Mouse (Mus musculus) stomach, embryonic 14.5 days (tissue): ENCODE results near the gene Rmi2. TPM values are rescaled to one million over a fixed set of nuclear protein-coding genes. Genes with fewer than 3 reads are reported as not detected.
"Not testable (repeated sequence)": the region's sequence is repeated elsewhere in the genome, so short reads cannot be mapped to it uniquely, and the experiment has no call there.

ENCODE experiments used
- ATAC-seq: fragments of 200-750 bp; cut with Nextera tagmentation; 2 replicates; pipeline ENCODE4 v1.8.0; 2017; ENCODE audit warnings: low read depth, moderate TSS enrichment; ENCODE audit not compliant: insufficient number of reproducible peaks, insufficient read depth, low FRiP score
- H3K27ac ChIP-seq: fragments of 300-500 bp; sonication (generic); 2 replicates; pipeline ENCODE4 v1.5.1; 2014; ENCODE audit warnings: mild to moderate bottlenecking, low read length, moderate library complexity, mixed read lengths
- H3K27me3 ChIP-seq: fragments of 300-500 bp; sonication (generic); 2 replicates; pipeline ENCODE4 v1.6.1; 2014; ENCODE audit warnings: low read length, control low read depth, mixed read lengths; ENCODE audit not compliant: control insufficient read depth, insufficient read depth
- H3K36me3 ChIP-seq: fragments of 300-500 bp; sonication (generic); 2 replicates; pipeline ENCODE4 v1.6.1; 2014; ENCODE audit warnings: mild to moderate bottlenecking, control low read depth, low read length, moderate library complexity, mixed read lengths; ENCODE audit not compliant: control insufficient read depth, insufficient read depth
- H3K4me1 ChIP-seq: fragments of 300-500 bp; sonication (generic); 2 replicates; pipeline ENCODE4 v1.6.1; 2014; ENCODE audit warnings: low read length, control low read depth, mixed read lengths; ENCODE audit not compliant: control insufficient read depth, insufficient read depth
- H3K4me2 ChIP-seq: fragments of 300-500 bp; sonication (generic); replicated peaks from 2 replicates; pipeline ENCODE4 v1.6.1; 2014; ENCODE audit warnings: low read depth, low read length, control low read depth
- H3K4me3 ChIP-seq: fragments of 300-500 bp; sonication (generic); 2 replicates; pipeline ENCODE4 v1.5.1; 2014; ENCODE audit warnings: low read depth, low read length, control low read depth
- H3K9ac ChIP-seq: fragments of 300-500 bp; sonication (generic); replicated peaks from 2 replicates; pipeline ENCODE4 v1.6.1; 2014; ENCODE audit warnings: low read depth, mild to moderate bottlenecking, control low read depth, low read length, moderate library complexity, mixed read lengths
- H3K9me3 ChIP-seq: fragments of 300-500 bp; sonication (generic); 2 replicates; pipeline ENCODE4 v1.6.1; 2016; ENCODE audit warnings: low read depth, low read length, control low read depth; ENCODE audit not compliant: control insufficient read depth
- WGBS: fragments of 180-500 bp; shearing (Covaris S2); extraction: QIAGEN DNeasy Blood & Tissue Kit; methylation state at CpG from one replicate; pipeline ENCODE4 v1.1.7; 2014; 5-methylcytosine and 5-hydroxymethylcytosine counted together
- polyA plus RNA-seq: library from polyadenylated mRNA; unstranded; fragments of >200 nt; fragmentation: Nextera tagmentation; extraction: Ambion mirVana; gene quantifications from 2 replicates; pipeline ENCODE4 v1.2.1, GENCODE M21; 2014

Rmi2 gene
- polyA plus RNA-seq, 1 experiment from 2014 or later, result 5.1 TPM

- Histone ChIP-seq H3K36me3 (no peaks in the 10 kb centered on the region), H3K4me3 (no peak within 1 kb of the TSS), H3K27ac (no peak within 1 kb of the TSS), H3K4me1 (peaks cover 12% of the 10 kb centered on the region; the same call in 1 of the 2 replicates), H3K27me3 (no peaks in the 10 kb centered on the region), H3K4me2 (no peak within 1 kb of the TSS), H3K9me3 (no peaks in the 10 kb centered on the region), H3K9ac (no peak within 1 kb of the TSS)
- 73% methylated on average over 9 of the region's 9 CpGs for WGBS
- no peak for ATAC-seq
Observed at GRCm38 (mm10) chr16:10790702-10791101, 44.2 kb upstream of the Rmi2 start, which contains the start of gene Prm3. TSS of gene Prm3 (minus strand) at chr16:10790914.

- H3K9ac ChIP-seq, result no peak within 1 kb of the TSS
- no peaks in the 10 kb centered on the region for H3K9me3 ChIP-seq
- no peak within 1 kb of the TSS for H3K27ac ChIP-seq
- no peak within 1 kb of the TSS for H3K4me2 ChIP-seq
- no peaks in the 10 kb centered on the region for H3K4me1 ChIP-seq
- no peak for ATAC-seq
- no peaks in the 10 kb centered on the region for H3K36me3 ChIP-seq
- 74% methylated on average over 6 of the region's 6 CpGs for WGBS
- H3K27me3 ChIP-seq, result no peaks in the 10 kb centered on the region
- no peak within 1 kb of the TSS for H3K4me3 ChIP-seq
Observed at GRCm38 (mm10) chr16:10796034-10796433, 38.8 kb upstream of the Rmi2 start, which contains the start of gene Prm2. TSS of gene Prm2 (minus strand) at chr16:10796134.

DNA sequence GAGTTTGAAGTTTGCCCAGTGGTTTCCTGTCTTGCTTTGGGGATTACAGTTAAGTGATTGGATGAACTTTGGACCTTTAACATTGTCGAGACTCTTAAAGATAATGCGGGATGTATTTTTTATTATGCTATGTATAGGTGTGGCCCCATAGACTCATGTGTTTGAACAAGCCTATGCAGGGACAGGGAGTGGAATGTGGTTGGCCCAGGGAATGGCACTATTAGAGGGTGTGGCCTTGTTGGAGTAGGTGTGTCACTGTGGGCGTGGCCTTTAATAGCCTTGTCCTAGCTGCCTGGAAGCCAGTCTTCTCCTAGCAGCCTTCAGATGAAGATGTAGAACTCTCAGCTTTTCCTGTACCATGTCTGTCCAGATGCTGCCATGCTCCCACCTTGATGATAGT lies 32.4 kb upstream of the Rmi2 start:
- 72% methylated on average over 3 of the region's 3 CpGs for WGBS
- not testable (repeated sequence) for H3K4me1 ChIP-seq, H3K4me2 ChIP-seq, H3K27me3 ChIP-seq, H3K9me3 ChIP-seq, H3K27ac ChIP-seq, H3K4me3 ChIP-seq, H3K9ac ChIP-seq, H3K36me3 ChIP-seq
- peak; percentile 77 for ATAC-seq

DNA sequence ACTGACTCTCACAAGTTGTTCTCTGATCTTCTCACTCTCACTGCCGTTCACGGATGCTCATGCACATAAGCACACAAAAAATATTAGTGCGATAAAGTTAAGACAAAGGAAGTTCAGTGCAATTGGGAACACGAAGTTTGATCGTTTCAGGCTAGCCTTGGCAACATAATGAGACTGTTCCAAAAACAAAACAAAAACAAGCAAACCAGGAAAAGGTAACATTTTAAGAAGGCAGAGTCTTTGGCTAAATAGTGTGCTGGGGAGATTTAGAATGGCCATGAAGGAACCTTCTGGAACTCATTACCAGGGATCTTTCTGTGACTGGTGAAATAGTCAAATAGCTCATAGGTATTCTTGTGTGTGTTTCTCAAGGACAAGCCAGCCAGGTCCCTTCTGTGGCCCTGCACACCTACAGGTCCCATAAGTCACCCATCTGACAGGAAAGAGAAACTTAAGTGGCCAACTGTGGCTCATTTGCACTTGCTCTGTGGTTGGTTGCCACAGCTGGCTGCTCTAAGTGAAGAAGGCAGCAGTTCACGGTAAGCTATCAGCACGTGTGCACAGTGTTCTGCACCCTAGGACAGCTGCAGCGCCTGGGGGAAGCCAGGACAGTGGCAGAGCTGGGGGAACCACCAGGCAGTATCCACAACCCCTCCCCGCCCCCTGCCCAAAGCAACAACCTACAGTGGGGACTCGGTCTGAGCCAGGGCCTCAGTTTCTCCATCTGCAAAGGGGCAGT lies 28.9 kb upstream of the Rmi2 start, which contains the start of gene Prm1:
Prm1 (minus strand) TSS at position 51 of the 739 bp plus-strand sequence.
- Histone ChIP-seq H3K4me3 (no peak within 1 kb of the TSS), H3K27ac (no peak within 1 kb of the TSS), H3K27me3 (no peaks in the 10 kb centered on the region), H3K9ac (no peak within 1 kb of the TSS), H3K4me2 (no peak within 1 kb of the TSS), H3K4me1 (no peaks in the 10 kb centered on the region), H3K9me3 (no peaks in the 10 kb centered on the region), H3K36me3 (no peaks in the 10 kb centered on the region)
- 76% methylated on average over 10 of the region's 10 CpGs for WGBS
- no peak for ATAC-seq

DNA sequence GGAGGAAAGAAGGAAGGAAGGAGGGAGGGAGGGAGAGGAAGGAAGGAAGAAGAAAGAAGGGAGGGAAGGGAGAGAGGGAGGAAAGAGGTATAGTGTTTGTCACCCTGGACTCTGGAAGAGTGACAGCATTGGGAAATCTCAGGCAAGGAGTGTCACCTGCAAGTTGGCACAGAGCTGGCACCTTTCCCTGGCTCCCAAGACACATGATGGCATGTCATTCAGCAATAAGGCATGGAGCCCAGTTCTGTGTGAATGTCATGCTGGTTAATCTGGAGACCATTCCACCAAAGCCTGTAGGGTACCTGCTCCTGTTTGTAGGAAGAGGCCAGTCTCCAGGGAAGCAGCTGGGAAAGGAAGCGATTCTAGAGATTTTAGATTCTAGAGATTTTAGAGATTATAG lies 24.5 kb upstream of the Rmi2 start:
- no peak overlapping the region for H3K9ac ChIP-seq
- no peak for ATAC-seq
- 96% methylated on average over 1 of the region's 1 CpGs for WGBS

DNA sequence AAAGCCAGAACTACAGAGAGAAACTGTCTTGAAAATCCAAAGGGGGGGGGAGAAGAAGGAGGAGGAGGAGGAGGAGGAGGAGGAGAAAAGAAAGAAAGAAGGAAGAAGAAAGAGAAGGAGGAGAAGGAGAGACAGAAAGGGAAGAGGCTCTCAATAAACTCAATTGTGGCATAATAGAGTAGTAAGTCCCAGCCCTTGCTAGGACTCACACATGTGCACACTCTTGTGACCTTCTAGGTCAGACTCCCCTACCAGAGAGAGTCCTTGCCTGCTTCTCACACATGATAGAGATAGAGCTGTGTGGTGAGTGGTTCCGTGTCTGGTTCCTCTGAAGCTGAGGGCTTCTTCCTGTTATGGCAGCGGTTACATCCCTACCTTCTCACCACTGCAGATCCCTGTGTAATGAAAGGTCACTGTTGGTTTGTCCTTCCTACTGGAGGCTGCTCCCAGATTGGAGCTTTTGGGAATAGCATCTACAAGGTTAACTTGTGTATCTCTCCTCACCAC lies 21.9 kb upstream of the Rmi2 start, which contains the start of gene Gm11172:
Gm11172 (plus strand) TSS at position 51 of the 507 bp plus-strand sequence.
- Histone ChIP-seq H3K9ac (no peak within 1 kb of the TSS), H3K27ac (no peak within 1 kb of the TSS), H3K4me2 (no peak within 1 kb of the TSS), H3K36me3 (no peaks in the 10 kb centered on the region), H3K27me3 (no peaks in the 10 kb centered on the region), H3K4me1 (no peaks in the 10 kb centered on the region), H3K4me3 (no peak within 1 kb of the TSS), H3K9me3 (no peaks in the 10 kb centered on the region)
- WGBS, result 93% methylated on average over 2 of the region's 2 CpGs
- no peak for ATAC-seq

More for the DNA sequence above, 24.5 kb upstream of the Rmi2 start:
- no peak overlapping the region for H3K4me2 ChIP-seq
- no peaks in the 10 kb centered on the region for H3K4me1 ChIP-seq
- H3K27me3 ChIP-seq, result no peaks in the 10 kb centered on the region
- H3K9me3 ChIP-seq, result no peaks in the 10 kb centered on the region
- H3K4me3 ChIP-seq, result no peak overlapping the region
- H3K36me3 ChIP-seq, result no peaks in the 10 kb centered on the region
- no peak overlapping the region for H3K27ac ChIP-seq

GRCm38 (mm10) chr16:10813726-10814125 lies 21.1 kb upstream of the Rmi2 start:
- Histone ChIP-seq H3K27me3 (no peaks in the 10 kb centered on the region), H3K27ac (no peak overlapping the region), H3K36me3 (no peaks in the 10 kb centered on the region), H3K9me3 (no peaks in the 10 kb centered on the region), H3K4me1 (no peaks in the 10 kb centered on the region), H3K4me2 (no peak overlapping the region), H3K4me3 (no peak overlapping the region), H3K9ac (no peak overlapping the region)
- 77% methylated on average over 4 of the region's 4 CpGs for WGBS
- ATAC-seq, result no peak

GRCm38 (mm10) chr16:10814864-10815263 lies 20.0 kb upstream of the Rmi2 start:
- H3K4me3 ChIP-seq, result no peak overlapping the region
- H3K9me3 ChIP-seq, result no peaks in the 10 kb centered on the region
- WGBS, result 69% methylated on average over 4 of the region's 4 CpGs
- no peak overlapping the region for H3K4me2 ChIP-seq
- H3K9ac ChIP-seq, result no peak overlapping the region
- H3K27ac ChIP-seq, result no peak overlapping the region
- H3K27me3 ChIP-seq, result no peaks in the 10 kb centered on the region
- no peaks in the 10 kb centered on the region for H3K4me1 ChIP-seq
- no peaks in the 10 kb centered on the region for H3K36me3 ChIP-seq
- no peak for ATAC-seq
